Mouse (Mus musculus) megakaryocyte-erythroid progenitor cell, adult 5-6 weeks (primary cell): Measurements from ENCODE around the gene Lage3. TPM values are rescaled to one million over a fixed set of nuclear protein-coding genes. Genes with fewer than 3 reads are reported as not detected.
A peak's percentile ranks its signal among the peaks of the same experiment; 100 is the strongest.
"Not testable (repeated sequence)": the region's sequence is repeated elsewhere in the genome, so short reads cannot be mapped to it uniquely, and the experiment has no call there.

Source experiments
- ATAC-seq: replicated peaks from 2 replicates; pipeline ENCODE4 v1.8.0; 2016; ENCODE audit warnings: mild to moderate bottlenecking, inconsistent platforms; ENCODE audit not compliant: severe bottlenecking, poor library complexity, low FRiP score, low TSS enrichment
- total RNA-seq, 2 experiments: library from RNA; stranded (forward) in 1 of 2; stranded (reverse) in 1 of 2; fragments of 200-1000, 215-1000 nt in 1 of 2; fragments of >200 nt in 1 of 2; fragmentation: Nextera tagmentation in 1 of 2; gene quantifications; 2 replicates each; pipeline ENCODE4 v1.2.3; 2014 to 2017

The Lage3 gene
- total RNA-seq (2014; fragmentation: Nextera tagmentation) (62.4 and 101 TPM in 2 replicates), total RNA-seq (2017) (29.6 and 35.2 TPM in 2 replicates)

DNA sequence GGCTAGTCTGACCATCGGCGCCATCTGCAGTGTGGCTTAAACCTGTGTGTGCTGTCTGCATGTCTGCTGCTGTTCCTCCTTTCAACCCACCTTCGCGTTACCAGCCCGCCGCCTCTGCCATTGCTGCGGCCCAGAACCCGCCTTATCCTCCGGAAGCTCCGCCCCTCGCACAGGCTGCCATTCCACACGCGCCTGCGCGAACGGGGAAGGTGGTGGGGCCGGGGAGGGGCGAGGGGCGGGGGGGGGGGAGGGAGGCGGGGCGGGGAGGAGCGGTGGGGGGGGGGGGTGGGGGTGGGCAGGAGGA is at the start of gene Lage3:
Gene Lage3, minus strand, starts transcription at position 152 of the 304 bp plus-strand sequence.
- ATAC-seq: peak; percentile 90

DNA sequence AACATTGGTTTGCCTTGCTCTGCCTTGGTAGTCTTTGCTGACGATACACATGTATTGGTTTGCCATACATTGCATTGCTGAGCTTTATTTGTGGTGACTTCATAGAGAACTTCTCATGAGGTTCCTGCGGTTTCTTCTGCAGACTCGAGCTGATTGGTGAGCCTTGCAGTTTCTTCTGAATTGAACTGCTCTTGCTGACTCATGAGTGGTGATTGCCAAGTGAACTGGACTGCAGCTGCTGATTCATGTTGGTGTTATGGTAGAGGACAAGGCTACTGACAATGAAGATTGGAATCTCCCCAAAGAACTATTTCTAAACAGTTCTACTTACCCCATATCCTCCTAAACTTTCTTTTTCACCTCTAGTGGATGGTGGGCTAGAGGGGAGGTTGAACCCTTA is 46.7 kb upstream of the Lage3 start:
- ATAC-seq: no peak

DNA sequence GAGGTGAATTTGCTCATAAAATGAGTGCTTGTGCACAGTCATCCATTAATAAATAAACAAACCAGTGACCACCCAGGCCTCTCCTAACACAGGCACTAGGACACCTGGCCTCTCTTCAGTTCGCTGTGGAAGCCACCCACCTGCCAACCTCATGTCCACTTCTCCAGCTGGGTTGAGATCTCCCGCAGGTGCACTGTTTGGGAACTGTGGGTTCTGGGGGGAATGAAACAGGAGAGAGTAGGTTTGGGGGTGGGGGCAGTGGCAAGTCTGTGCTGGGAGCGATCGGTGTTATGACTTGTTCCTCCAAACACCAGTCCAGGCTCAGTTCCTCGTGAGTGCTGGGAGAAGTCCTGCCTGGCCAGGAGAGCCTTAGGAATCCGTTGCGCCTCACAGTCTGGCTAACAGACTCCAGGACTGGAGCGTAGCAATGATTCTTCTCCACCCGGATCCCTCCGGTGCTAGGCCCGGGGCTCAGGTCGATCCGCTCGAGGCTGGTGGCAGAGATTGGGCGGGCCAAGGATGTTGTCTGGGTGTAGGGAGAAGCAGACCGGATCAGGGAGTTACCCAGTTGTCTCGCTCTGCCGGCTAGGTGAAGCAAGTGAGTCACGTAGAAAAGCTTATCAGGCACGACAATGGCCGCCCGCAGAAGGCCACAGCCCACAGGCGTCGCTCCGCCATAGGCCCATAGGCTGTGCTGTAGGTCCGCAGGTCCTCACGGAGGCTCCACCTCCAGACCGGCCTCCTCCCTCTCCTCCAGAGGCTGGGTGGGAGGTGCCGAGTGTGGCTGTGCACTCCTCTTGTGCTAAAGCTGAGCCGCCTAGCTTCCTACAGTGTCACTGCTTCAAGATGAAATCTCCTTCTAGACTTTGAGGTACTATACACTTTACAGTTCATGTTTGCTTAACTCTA is 39.4 kb upstream of the Lage3 start, which contains the start of the genes Fam3a and Ikbkg:
Gene Fam3a, minus strand, starts transcription at position 738 of the 909 bp plus-strand sequence.
Gene Ikbkg, plus strand, starts transcription at position 756 of the 909 bp plus-strand sequence.
- ATAC-seq: peak; percentile 100

DNA sequence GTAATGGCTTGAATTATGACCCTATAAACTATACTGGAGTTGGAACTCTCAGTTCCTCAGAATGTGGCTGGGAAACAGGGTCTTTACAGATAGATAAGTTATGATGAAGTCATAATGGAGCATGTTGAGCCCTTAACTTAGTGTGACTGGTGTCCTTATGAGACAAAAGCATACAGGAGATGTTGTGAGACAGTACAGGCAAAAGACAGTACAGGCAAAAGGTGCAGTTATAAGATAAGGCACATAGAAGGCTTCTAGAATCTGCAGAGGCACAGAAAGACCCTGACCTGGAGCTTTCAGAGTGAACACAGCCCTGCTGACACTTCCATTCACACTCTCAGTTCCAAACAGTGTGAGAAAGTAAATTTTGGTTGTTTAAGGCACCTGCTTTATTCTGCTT is 34.7 kb upstream of the Lage3 start:
- ATAC-seq: peak; percentile 36; the same call in 1 of the 2 replicates

DNA sequence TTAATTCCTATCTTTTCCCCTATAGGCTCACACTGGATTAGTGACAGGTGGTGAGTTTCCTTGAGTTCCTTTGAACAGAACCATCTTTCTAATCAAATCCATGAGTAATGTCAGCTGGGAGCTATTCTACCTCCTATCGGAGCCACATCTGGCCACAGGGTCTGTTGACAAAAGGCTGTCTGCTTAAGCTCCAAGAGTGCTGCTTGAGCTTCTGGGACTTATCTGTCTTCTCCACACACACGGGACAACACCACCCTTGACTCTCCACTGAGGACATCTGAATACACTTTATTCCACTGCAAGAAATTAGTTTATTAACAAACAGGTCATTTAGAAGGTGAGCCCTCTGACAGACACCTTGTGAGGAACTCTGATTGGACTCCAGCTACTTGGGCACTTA is 31.0 kb upstream of the Lage3 start:
- ATAC-seq: peak; percentile 88

DNA sequence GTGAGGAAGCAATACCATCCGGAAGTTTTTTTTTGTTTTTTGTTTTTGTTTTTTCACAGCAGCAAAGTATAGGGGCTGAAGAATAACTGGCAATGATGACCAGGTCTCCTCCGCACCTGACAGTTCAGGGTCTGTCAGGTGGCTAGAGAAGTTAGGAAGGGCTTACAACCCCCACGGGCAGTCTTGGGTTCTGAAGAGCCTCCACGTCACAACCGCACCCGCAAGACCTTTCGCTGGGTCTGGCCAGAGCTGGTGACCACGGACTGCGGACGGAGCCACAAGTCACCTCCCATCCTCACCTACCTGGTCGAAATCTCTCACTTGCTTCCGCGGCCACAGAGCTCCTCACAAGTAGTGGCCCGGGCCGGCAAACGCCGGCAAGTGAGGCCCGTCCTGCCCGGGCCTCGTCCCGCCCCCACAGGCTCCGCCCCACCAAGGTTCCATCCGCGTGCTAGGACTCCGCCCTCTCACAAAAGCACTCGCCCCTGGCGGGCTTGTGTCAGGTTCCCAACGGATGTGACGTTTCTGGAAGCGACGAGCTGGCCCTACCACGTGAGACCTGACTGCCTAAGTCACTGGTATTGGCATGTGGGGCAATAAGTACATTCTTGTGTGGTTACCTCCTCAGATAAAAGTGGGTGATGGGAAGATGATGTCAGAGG is 19.6 kb upstream of the Lage3 start, which contains the start of the genes Ubl4a and Slc10a3:
Gene Ubl4a, minus strand, starts transcription at position 331 of the 662 bp plus-strand sequence.
Gene Slc10a3, minus strand, starts transcription at position 462 of the 662 bp plus-strand sequence.
- ATAC-seq: peak; percentile 95

DNA sequence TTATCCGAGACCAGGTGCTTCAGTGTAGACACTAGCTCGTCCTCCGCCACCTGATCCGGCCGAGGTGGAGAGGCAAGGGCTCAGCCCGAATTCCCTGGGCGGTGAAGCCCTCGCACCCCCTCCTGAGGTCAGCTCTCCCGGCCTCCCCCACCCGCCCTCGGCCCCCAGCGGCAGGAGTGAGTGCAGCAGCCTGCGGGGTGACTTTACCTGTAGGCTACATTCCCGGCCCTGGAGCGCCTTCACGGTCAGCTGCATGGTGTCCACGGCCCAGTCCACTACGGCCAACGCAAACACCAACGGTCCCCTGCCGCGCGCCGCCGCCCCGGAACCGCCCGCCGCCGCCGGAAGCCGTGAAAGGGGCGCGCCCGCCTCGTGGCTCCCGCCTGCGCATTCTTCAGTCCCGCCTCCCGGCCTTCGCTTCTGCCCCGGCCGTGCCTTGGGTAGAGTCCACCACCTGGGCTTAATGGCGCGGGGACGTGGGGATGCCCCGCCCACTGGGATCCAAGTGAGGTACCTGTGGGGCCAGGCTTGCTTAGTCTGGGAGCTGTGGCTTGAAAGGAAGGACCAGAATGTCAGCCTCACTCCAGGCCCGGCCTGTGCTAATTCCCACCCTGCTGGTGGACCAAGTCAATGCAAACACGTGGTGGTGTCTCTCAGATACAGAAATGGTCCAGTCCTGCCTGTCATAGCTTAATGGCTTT is 14.9 kb upstream of the Lage3 start:
- ATAC-seq: peak; percentile 70

DNA sequence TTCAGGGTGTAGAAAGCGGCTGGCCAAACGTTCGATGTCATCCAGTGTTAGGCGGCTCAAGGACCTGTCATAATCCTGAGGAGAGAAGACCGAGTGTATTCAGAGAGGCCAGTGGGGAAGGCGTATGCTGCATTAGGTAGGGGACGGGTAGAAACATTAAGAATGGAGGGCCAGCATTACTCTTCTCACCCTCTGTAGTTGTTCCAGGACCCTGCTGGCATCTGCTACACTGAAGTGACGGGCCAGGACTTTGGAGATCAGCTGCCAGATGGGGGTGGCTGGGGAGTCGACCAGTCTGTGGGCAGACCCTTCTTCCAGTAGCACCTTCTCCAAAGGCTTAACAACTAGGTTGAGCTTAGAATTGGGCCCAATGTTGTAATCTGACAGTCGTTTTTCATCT is 14.1 kb upstream of the Lage3 start:
- ATAC-seq: no peak

DNA sequence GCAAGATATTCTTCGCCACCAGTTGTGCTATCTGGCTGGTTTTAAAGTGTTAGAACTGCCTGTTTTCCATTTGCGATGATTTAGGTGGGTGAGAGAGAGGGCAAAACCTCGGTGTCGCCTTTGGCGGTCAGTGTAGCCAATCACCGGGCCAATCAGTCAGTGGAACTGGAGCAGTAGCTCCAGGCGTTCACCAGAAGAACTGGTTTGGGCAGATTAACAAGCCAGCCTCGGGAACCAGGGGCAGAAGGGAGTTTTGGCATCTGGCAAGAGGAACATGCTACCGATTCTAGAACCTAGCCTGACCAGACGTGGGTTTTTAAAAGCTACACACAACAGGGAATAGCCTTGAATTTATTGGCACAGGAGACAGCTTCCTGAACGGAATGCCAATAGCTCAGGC is 5.8 kb upstream of the Lage3 start:
- ATAC-seq: no peak

DNA sequence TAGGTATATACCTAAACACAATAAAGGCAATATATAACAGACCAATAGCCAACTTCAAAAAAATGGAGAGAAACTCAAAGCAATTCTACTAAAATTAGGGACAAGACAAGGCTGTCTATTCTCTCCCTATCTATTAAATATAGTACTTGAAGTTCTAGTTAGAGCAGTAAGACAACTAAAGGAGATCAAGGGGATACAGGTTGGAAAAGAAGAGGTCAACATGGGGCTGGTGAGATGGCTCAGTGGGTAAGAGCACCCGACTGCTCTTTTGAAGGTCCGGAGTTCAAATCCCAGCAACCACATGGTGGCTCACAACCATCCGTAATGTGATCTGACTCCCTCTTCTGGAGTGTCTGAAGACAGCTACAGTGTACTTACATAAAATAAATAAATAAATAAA is 3.7 kb upstream of the Lage3 start:
- not testable (repeated sequence) for ATAC-seq

DNA sequence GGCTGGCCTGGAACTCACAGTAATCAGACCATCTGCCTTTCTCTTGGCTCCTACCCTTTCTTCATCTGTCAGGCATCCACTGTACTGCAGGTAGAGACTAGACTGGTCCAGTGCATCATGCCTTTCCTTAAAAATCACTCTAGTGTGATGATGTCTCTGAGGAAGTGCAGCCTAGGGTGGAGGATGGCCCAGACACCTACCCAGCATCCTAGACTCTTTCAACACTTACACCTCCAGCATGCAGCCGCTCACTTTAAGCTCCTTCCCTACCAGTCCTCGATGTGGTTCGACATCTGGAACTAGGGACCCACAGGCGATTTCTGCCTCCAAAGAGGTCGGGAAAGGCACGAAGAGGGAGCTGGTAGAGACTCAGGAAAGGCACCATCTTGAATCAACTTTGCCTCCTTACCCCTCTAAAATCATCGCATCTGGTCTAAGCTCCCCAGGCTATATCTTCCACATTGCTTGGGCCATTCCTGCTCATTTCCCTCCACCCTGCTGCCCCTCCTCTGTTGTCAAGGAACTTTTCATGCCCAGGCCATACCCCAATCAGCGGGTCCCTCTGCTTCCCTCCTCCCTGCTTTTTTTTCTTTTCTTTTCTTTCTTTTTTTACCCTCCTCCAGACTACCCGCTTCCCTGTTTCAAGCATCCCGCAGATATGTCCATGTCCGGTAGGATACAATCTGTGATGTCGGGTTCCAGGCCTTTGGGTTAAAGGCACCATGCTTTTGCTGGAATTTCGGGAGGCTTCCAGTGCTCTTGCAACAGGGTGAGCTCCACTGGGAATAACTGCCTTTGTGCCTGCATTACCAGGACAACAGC is 562 bp downstream of the Lage3 start:
- no peak for ATAC-seq

DNA sequence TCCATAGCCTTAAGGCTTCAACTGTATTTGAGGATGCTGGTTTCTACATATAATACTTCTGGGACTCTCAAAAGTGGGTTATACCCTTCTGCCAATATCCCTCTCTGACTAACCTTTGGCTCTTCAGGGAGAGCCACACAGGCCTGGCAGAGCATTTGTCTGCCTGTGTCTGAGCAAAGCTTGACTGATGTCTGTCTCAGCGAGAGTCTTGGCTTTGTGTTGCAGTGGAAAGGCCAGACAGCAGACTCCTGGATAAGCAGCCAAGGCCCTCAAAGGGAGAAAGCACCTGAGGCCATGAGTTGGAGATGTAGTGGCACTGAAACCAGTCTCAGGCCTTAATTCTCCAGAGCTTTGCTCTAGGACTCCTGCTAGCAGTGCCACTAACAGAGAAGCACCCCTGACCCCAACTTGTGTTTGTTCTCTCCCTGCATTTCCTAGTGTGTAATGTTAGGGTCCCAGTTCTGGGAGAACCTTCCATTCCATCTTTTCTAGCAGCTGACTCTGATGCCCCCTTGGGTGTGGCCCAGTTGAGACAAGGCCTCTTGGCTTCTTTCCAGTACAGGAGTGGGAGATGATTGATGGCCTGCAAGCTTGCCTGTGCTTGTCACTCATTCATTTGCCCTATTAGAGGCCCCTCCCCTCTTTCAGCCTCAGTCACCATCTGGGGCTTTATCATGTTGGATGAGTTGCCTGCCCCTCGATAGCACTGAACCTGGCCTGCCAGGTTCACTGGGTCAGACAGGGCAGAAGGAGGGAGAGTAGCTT is 23.1 kb downstream of the Lage3 start:
- no peak; the same call in 1 of the 2 replicates for ATAC-seq

DNA sequence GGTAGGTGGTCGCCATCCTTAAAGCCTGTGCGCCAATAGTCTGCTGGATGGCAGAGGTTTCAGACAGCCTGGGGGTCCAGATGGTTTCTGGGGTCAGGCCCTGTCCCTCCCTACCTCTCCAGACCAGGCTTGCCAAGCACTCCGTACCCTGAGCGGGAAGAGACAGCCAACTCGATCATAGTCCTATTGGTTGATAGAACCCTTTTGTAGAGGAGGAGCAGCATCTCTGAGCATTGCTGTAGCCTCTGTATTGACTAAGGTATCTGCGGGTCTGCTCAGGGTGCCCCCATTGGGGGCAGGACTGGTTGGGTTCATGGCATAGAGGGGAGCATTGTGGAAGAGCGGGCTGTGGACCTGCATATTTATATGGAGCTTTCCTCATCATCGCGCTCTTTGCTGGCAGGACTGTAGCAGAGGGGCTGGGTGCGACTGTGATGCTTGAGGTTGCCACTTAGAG is 24.2 kb downstream of the Lage3 start:
- no peak for ATAC-seq

DNA sequence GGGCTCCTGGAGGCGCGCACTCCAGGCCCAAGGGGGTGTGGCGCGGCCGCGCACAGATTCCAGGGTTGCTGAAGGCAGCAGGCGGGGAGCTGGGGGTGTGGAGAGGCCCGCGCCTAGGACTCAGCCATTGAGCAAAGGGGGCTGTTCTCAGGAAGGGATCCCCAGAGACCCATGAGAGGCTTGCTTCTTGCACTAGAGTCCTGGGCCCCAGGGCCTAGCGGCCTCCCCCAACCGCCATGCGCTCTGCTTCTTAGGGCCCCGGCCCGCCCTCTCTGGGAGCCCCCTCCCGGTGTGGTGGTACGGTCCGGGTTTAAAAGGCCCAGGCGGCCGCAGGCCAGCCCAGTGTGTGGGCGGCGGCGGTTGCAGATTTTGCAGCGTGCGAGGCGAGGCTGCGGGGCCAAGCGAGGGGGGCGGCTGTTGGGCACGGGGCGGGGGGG is 24.7 kb downstream of the Lage3 start, which contains the start of gene Plxna3:
Gene Plxna3, plus strand, starts transcription at position 342 of the 437 bp plus-strand sequence.
- ATAC-seq: peak; percentile 94

DNA sequence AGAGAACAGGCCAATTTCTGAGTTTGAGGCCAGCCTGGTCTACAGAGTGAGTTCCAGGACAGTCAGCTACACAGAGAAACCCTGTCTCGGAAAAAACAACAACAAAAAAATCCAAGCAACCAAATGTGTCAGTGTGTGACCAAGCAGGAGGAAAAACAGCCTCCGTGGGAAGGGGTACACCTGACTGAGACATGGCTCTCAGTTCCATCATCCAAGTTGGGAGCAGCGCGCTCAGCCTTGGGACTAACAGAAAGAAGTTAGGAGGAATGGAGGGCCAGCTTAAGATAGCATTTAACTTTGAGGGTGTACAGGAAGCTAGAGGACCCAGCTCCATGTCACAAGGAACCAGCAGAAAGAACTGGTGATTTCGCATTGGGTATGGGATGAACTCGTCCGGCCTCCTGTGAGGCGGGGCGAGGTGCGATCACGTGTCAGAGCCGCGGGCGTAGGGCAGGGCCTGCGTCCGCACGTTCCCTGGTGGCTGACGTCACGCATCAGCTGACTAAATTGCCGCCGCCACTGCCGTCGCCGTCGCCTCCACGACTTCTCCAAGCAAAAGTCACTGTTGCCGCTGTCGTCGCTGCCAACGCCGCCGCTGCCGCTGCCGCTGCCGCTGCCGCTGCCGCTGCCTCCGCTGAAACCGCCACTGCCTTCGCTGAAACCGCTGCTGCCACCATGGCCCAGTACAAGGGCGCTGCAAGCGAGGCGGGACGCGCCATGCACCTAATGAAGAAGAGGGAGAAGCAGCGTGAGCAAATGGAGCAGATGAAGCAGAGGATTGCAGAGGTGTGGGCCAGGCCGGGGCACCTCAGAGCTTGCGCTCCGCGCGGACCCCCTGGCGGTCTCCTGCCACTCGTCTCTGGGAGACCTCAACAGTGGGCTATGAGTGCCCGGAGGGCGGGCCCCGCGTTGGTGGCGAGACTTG is 40.6 kb downstream of the Lage3 start, which contains the start of gene Fam50a:
Gene Fam50a, plus strand, starts transcription at position 494 of the 925 bp plus-strand sequence.
- ATAC-seq: peak; percentile 96

DNA sequence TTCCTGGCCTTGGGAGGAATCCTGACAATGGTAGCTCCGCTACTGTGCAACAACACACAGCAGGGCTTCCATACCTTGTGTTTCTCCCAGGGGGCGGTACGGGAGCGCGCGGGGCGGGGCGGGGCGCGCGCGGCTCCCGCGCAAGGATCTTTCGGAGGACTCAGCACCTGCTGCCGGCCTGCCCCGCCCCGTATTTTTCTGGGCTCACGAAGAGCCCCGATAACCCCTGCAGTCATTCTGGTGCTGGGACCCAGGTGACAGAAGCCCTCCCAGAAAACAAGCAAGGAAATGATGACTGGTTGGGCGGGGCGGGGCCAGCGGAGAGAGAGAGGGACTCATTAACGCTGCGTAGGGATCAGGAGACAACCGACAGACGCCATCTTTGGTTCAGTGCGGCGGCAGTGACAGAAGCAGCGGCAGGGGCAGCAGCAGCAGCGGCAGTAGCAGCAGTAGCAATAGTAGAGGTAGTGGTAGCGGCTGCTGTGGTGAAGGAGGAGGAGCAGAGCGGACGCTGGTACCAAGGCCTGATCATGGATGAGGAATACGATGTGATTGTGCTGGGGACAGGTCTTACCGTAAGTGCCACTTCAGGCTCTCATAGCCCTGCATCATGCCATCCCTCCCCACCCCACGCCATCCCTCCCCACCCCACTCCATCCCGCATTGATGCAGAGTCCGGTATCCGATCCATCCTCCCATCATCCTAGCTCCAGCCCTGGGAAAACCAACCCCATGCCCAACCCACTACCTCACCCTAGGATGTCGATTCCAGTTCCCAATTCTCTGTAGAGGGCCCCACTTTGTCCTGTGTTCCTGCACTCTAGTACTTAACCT is 48.3 kb downstream of the Lage3 start, which contains the start of gene Gdi1:
Gene Gdi1, plus strand, starts transcription at position 132 of the 834 bp plus-strand sequence.
- ATAC-seq: peak; percentile 84
